Mouse (Mus musculus) embryonic facial prominence, embryonic 14.5 days (tissue): Measurements from ENCODE around the gene Cog4. TPM values are rescaled to one million over a fixed set of nuclear protein-coding genes. Genes with fewer than 3 reads are reported as not detected.

Experiments
- ATAC-seq: fragments of 200-750 bp; cut with Nextera tagmentation; 2 replicates; pipeline ENCODE4 v1.8.0; 2017; ENCODE audit warnings: low read depth, moderate number of reproducible peaks, moderate TSS enrichment
- DNase-seq: peaks from one replicate; pipeline ENCODE4 v3.0.0-alpha.2; 2015; ENCODE audit warnings: low spot score
- H3K27ac ChIP-seq: fragments of 300-500 bp; sonication (generic); replicated peaks from 2 replicates; pipeline ENCODE4 v1.5.1; 2014; ENCODE audit warnings: low read depth, mild to moderate bottlenecking, low read length, moderate library complexity
- H3K27me3 ChIP-seq: fragments of 300-500 bp; sonication (generic); replicated peaks from 2 replicates; pipeline ENCODE4 v1.6.1; 2014; ENCODE audit warnings: low read length; ENCODE audit not compliant: control insufficient read depth, insufficient read depth
- H3K36me3 ChIP-seq: fragments of 300-500 bp; sonication (generic); 2 replicates; pipeline ENCODE4 v1.6.1; 2014; ENCODE audit warnings: low read length, mixed read lengths; ENCODE audit not compliant: control insufficient read depth, insufficient read depth
- H3K4me1 ChIP-seq: fragments of 300-500 bp; sonication (generic); 2 replicates; pipeline ENCODE4 v1.6.1; 2014; ENCODE audit warnings: antibody characterized with exemption, low read length; ENCODE audit not compliant: control insufficient read depth, insufficient read depth
- H3K4me2 ChIP-seq: fragments of 300-500 bp; sonication (generic); 2 replicates; pipeline ENCODE4 v1.6.1; 2014; ENCODE audit warnings: low read depth, mild to moderate bottlenecking, low read length, moderate library complexity, mixed read lengths
- H3K4me3 ChIP-seq: fragments of 300-500 bp; sonication (generic); 2 replicates; pipeline ENCODE4 v1.5.1; 2014; ENCODE audit warnings: low read depth, mild to moderate bottlenecking, low read length
- H3K9ac ChIP-seq: fragments of 300-500 bp; sonication (generic); 2 replicates; pipeline ENCODE4 v1.6.1; 2014; ENCODE audit warnings: low read depth, mild to moderate bottlenecking, low read length, moderate library complexity, mixed read lengths
- H3K9me3 ChIP-seq: fragments of 300-500 bp; sonication (generic); 2 replicates; pipeline ENCODE4 v1.6.1; 2016; ENCODE audit warnings: low read length; ENCODE audit not compliant: control insufficient read depth
- WGBS: fragments of 180-500 bp; shearing (Covaris S2); extraction: QIAGEN DNeasy Blood & Tissue Kit; methylation state at CpG from one replicate; pipeline ENCODE4 v1.1.7; 2014; 5-methylcytosine and 5-hydroxymethylcytosine counted together
- polyA plus RNA-seq: library from polyadenylated mRNA; unstranded; fragments of >200 nt; fragmentation: Nextera tagmentation; extraction: Ambion mirVana; gene quantifications from 2 replicates; pipeline ENCODE4 v1.2.1, GENCODE M21; 2014

Gene Cog4
- polyA plus RNA-seq, 1 experiment from 2014 or later: 69.8 TPM

- ATAC-seq: no peak
- Histone ChIP-seq H3K27me3 (no peaks in the 10 kb centered on the region), H3K9me3 (no peaks in the 10 kb centered on the region), H3K4me1 (peaks cover 8% of the 10 kb centered on the region; the same call in 1 of the 2 replicates), H3K4me3 (no peak overlapping the region), H3K36me3 (peaks cover 59% of the 10 kb centered on the region), H3K4me2 (no peak overlapping the region), H3K9ac (no peak overlapping the region), H3K27ac (peak overlapping the region; percentile 64; the same call in 1 of the 2 replicates)
- DNase-seq: peak; percentile 36
- WGBS: 51% methylated on average over 2 of the region's 2 CpGs
Measured at GRCm38 (mm10) chr8:110809831-110810230, 36.6 kb upstream of the Cog4 start.

DNA sequence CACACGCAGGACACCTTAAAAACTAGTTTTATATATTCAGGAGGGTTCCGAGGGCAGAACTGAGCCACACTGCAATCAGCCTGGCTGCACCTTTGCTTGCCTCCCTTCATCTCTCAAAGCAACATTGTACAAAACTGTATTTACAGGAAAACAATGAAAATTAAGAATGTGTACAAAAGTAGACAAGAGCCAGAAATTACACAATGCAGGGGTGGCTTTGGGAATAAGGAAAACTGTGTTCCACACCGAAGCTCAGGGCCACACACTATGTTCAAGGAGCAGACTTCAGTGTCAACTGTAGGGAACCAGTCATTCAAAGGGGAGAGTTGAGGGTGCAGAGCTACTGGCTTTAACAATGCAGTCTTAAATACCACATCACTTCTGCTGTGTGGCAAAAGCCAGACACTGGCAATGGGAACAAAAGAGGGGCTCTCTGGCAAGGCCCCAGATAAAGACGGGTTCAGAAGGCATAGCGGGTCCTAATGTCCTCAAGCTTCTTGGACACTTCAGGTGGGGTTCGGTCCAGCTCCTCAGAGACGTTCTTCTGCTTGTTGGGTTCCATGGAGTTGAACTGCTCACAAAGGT lies 35.8 kb upstream of the Cog4 start:
- H3K9ac ChIP-seq: no peak overlapping the region
- DNase-seq (no peak), ATAC-seq (no peak)
- peaks cover 8% of the 10 kb centered on the region; the same call in 1 of the 2 replicates for H3K4me1 ChIP-seq
- no peak overlapping the region for H3K4me2 ChIP-seq
- 88% methylated on average over 7 of the region's 7 CpGs for WGBS
- H3K4me3 ChIP-seq: no peak overlapping the region
- no peaks in the 10 kb centered on the region for H3K27me3 ChIP-seq
- H3K27ac ChIP-seq: no peak overlapping the region
- H3K9me3 ChIP-seq: no peaks in the 10 kb centered on the region
- H3K36me3 ChIP-seq: peaks cover 66% of the 10 kb centered on the region

DNA sequence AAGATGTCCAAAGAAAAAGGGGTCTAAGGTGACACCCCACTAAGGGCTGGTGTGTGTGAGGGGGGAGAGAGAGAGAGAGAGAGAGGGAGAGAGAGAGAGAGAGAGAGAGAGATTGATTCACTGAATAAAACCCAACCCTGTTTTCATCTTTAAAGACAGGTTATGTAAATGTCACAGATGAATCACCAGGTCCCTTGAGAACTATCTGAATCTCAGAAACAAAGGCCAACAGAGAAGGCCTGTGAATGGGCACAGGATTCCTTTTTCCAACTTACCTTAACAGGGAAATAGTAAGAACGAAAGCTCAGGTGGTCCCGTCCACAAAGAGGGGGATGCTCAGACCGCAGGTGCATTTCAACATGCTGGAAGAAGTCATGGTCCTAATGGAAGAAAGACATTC lies 35.3 kb upstream of the Cog4 start:
- H3K9ac ChIP-seq: no peak overlapping the region
- no peak overlapping the region for H3K27ac ChIP-seq
- peaks cover 71% of the 10 kb centered on the region for H3K36me3 ChIP-seq
- H3K4me3 ChIP-seq: no peak overlapping the region
- DNase-seq: no peak
- no peak for ATAC-seq
- WGBS: 93% methylated on average over 3 of the region's 3 CpGs
- H3K4me1 ChIP-seq: peaks cover 8% of the 10 kb centered on the region; the same call in 1 of the 2 replicates
- H3K9me3 ChIP-seq: no peaks in the 10 kb centered on the region
- H3K4me2 ChIP-seq: no peak overlapping the region
- no peaks in the 10 kb centered on the region for H3K27me3 ChIP-seq

GRCm38 (mm10) chr8:110811793-110812192 lies 34.6 kb upstream of the Cog4 start:
- Histone ChIP-seq H3K9ac (no peak overlapping the region), H3K27me3 (no peaks in the 10 kb centered on the region), H3K36me3 (peaks cover 78% of the 10 kb centered on the region), H3K9me3 (no peaks in the 10 kb centered on the region), H3K27ac (no peak overlapping the region), H3K4me2 (no peak overlapping the region), H3K4me3 (no peak overlapping the region), H3K4me1 (peaks cover 8% of the 10 kb centered on the region; the same call in 1 of the 2 replicates)
- ATAC-seq (no peak), DNase-seq (no peak)
- 95% methylated on average over 7 of the region's 7 CpGs for WGBS

DNA sequence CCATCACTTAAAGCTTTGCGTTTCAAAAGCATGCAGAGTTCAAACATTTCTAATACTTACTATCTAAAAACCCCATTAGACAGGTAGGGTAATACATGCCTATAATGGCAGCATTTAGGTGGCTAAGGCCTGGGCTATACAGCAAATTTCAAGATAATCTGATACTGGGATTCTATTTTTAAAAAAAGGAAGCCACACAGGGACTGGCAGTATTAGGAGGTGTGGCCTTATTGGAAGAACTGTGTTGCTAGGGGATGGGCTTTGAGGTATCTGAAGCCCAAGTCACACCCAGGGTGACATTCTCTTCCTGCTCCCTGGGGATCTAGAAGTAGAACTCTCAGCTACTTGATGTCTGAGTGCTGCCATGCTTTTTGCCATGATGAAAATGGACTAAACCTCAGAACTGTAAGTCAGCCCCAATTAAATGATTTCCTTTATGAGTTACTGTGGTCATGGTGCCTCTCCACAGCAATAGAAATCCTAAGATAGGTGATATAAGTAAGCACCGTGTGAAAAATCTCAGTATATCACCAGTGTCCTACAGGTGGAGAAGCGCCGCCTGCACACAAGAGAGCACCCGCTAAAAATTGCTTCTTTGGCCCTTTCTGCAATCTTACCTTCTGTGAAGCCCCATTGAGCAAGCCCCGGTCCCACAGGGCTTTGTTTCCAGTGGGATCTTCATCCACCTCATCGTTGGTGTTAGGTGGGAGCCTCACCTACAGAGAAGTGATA lies 33.9 kb upstream of the Cog4 start:
- no peaks in the 10 kb centered on the region for H3K27me3 ChIP-seq
- no peak for ATAC-seq
- DNase-seq: no peak
- peaks cover 85% of the 10 kb centered on the region for H3K36me3 ChIP-seq
- no peaks in the 10 kb centered on the region for H3K9me3 ChIP-seq
- peaks cover 8% of the 10 kb centered on the region; the same call in 1 of the 2 replicates for H3K4me1 ChIP-seq
- H3K4me2 ChIP-seq: no peak overlapping the region
- H3K9ac ChIP-seq: no peak overlapping the region
- no peak overlapping the region for H3K27ac ChIP-seq
- 92% methylated on average over 7 of the region's 7 CpGs for WGBS
- H3K4me3 ChIP-seq: no peak overlapping the region

DNA sequence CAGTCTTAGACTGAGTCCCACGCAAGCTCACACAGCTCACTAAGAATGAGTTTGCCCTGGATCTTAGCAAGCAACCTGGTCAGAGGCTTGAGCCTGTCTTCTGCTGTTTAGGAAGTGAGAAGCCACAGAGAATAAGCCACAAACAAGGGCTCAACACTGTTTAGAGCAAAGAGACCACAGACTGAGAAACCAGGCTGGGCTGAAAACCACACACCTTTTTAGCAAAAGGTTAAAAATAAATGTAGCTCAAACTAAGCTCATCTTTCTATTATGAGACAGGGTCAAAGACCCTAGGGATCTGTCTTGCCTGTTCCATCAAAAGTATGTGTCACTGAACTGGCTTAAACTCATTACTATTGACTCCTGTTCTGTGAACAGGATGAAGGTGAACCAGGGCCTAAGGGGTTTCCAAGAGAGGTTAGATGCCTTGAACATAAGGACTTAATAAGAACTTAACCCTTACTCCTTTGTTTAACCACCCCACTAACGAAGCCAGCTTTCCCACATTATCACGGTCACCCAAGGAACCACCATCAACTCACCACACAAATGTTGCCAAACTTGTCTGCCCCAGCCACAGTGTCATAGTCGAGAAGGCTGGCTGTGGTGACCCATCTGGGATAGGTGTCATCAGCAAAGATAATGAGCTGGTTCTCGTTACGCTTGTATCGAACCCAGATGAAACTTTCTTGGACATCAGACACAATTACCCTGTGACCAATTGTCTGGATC lies 33.2 kb upstream of the Cog4 start:
- Histone ChIP-seq H3K9ac (no peak overlapping the region), H3K4me2 (no peak overlapping the region), H3K9me3 (no peaks in the 10 kb centered on the region), H3K27me3 (no peaks in the 10 kb centered on the region), H3K4me1 (peaks cover 8% of the 10 kb centered on the region; the same call in 1 of the 2 replicates), H3K36me3 (peaks cover 93% of the 10 kb centered on the region), H3K4me3 (no peak overlapping the region), H3K27ac (no peak overlapping the region)
- no peak for ATAC-seq
- DNase-seq: no peak
- 86% methylated on average over 7 of the region's 7 CpGs for WGBS

GRCm38 (mm10) chr8:110815308-110815707 lies 31.1 kb upstream of the Cog4 start:
- ATAC-seq: no peak
- Histone ChIP-seq H3K4me3 (no peak overlapping the region), H3K9ac (no peak overlapping the region), H3K4me1 (no peaks in the 10 kb centered on the region), H3K27ac (no peak overlapping the region), H3K36me3 (peaks cover 100% of the 10 kb centered on the region), H3K27me3 (no peaks in the 10 kb centered on the region), H3K9me3 (no peaks in the 10 kb centered on the region), H3K4me2 (no peak overlapping the region)
- WGBS: 74% methylated on average over 3 of the region's 3 CpGs
- DNase-seq: no peak

DNA sequence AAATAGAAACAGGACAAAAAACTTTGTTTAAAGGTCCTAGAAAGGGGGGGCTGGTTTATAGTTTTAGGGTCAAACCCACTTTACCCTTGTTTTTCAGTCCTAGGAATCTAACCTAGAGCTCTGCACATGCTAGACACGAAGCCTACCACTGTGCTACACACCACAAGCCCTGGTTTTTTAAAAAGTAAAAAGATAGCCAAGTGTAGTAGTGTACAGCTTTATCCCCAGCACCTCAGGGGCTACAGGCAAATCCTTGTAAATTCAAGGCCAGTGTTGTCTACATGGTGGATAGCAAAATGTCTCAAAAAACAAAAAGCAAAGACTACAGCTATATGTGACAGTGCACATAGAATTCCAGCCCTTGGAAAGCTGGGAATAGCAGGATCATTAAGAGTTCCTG lies 29.4 kb upstream of the Cog4 start:
- Histone ChIP-seq H3K4me3 (no peak overlapping the region), H3K4me2 (no peak overlapping the region), H3K4me1 (no peaks in the 10 kb centered on the region), H3K27ac (no peak overlapping the region), H3K27me3 (no peaks in the 10 kb centered on the region), H3K9me3 (no peaks in the 10 kb centered on the region), H3K9ac (no peak overlapping the region), H3K36me3 (peaks cover 100% of the 10 kb centered on the region)
- DNase-seq (no peak), ATAC-seq (no peak)
- WGBS: 86% methylated on average over 1 of the region's 1 CpGs
